Mouse (Mus musculus) left cerebral cortex, postnatal 14 days (tissue): Measurements from ENCODE around the gene Polrmt. TPM values are rescaled to one million over a fixed set of nuclear protein-coding genes. Genes with fewer than 3 reads are reported as not detected.
A peak's percentile ranks its signal among the peaks of the same experiment; 100 is the strongest.
"Not testable (repeated sequence)": the region's sequence is repeated elsewhere in the genome, so short reads cannot be mapped to it uniquely, and the experiment has no call there.

ENCODE experiments used
- DNase-seq, 2 experiments: peaks; one replicate each; pipeline ENCODE4 v3.0.0; 2021 to 2022; ENCODE audit warnings: low spot score in 2 of 2, mixed read lengths in 1 of 2
- intact Hi-C: fragments of 180-260 bp; cut with DNase I; formaldehyde crosslinking; loops from one replicate; pipeline ENCODE4 v1.15.1; 2025
- total RNA-seq, 2 experiments: library from RNA; stranded (reverse); gene quantifications; 2 replicates each; pipeline ENCODE4 v1.2.3; 2021

The Polrmt gene
- total RNA-seq, 2 experiments from 2014 or later, result 43.8 to 45.4 TPM

DNA sequence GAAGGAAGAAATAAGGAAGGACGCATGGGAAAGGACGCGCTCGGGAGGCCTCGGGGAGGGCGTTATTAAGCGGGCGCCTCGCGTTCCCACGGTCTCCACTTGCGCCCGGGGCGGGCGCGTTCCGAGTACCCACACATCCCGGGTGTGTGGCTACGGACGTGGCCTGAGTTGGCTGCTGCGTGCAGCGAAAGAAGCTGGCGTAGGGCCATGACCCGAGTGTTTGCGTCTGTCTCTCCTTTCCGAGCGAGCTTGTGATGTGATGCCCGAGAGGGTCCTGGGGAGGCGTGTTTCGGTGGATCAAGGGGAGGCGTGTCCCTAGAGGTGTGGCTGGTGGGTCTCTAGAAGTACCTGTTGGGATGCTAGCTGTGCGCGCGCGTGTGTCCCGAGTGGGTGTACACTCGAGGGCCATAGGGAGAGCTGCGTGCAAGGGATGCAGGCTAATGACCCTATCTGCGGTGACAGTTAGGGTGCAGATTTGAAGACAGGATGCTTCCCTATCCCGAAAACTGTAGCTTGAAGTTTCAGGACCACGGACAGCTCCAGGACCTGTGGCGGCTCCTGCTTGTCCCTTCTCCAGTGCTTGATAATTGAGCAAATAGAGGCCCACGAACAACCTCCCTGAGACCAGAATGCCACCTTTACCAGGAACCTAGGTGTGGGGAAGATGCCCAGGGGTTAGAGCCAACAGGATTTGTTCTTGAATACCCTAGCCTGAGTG lies 28.6 kb downstream of the Polrmt start:
- no peak for DNase-seq
- intact Hi-C loops, result no loop called here

- intact Hi-C loops, result no loop called here
- DNase-seq, result peak in 1 of 2 experiments; percentile 51
Measured at GRCm38 (mm10) chr10:79716988-79717355, 29.4 kb downstream of the Polrmt start.

DNA sequence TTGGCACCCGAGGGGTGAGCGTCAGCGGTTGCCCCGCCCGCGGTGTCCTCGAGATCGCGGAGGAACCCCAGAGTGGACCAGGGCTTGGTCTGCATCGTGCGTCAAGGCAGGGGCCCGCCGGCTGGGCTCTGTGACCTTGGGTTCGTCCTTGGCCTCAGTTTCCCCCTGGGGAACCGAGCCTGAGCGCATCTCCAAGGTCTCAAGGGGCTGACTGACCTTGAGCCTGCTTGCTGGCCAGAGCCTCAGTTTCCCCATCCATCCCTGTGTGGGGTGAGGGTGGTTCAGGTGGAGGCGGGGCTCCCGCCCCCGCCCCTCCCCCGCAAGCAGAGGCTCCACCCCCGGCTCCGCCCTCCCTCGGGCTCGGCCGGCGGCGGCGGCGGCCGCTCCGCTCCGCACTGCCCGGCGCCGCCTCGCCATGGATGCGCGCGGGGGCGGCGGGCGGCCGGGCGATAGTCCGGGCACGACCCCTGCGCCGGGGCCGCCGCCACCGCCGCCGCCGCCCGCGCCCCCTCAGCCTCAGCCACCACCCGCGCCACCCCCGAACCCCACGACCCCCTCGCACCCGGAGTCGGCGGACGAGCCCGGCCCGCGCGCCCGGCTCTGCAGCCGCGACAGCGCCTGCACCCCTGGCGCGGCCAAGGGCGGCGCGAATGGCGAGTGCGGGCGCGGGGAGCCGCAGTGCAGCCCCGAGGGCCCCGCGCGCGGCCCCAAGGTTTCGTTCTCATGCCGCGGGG lies 30.0 kb downstream of the Polrmt start, which contains the start of gene Hcn2:
TSS of gene Hcn2 (plus strand) at position 381 of the 734 bp plus-strand sequence.
- DNase-seq, result no peak
- intact Hi-C loops, result no loop called here

DNA sequence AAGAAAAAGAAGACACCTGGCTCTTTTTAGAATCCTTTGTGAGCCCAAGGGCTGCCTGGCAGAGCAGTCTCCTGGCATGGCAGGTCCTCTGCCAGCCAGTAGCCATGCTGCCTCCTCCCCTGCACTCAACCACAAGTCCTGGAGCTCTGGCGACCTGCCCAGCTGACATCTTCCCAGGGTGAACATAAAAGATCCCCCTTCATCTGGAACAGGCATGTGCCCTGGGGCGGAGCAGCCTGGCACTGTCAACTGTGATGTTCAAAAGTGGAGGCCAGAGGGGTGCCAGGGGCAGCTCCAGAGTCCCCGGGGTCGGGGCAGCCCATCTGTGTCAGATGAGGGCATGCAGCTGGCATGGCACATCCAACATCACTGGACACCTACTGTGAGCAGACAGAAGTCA lies 31.4 kb downstream of the Polrmt start:
- intact Hi-C loops, result no loop called here
- DNase-seq, result no peak

DNA sequence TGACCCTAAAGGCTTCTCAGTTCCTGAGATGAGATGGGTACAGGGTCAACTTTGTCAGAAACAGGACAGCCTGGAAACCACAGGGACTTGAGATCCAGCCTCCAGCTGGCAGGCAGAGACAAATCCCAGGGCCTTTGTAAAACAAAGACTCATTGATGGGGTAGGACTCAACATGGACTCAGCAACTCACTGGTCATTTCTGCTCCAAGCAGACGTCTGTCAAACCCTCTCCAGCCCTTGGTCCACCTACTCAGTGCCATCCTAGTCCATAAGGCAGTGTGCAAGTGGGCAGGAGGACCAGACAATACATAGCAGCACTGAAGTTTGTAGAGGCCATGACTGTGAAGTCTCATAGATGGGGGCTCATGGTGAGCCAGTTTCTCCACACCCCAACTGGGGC lies 33.2 kb downstream of the Polrmt start:
- intact Hi-C loops, result no loop called here
- no peak for DNase-seq

- peak; percentile 84 to 90 for DNase-seq
- intact Hi-C loops, result no loop called here
Measured at GRCm38 (mm10) chr10:79712499-79713126, 33.8 kb downstream of the Polrmt start.

DNA sequence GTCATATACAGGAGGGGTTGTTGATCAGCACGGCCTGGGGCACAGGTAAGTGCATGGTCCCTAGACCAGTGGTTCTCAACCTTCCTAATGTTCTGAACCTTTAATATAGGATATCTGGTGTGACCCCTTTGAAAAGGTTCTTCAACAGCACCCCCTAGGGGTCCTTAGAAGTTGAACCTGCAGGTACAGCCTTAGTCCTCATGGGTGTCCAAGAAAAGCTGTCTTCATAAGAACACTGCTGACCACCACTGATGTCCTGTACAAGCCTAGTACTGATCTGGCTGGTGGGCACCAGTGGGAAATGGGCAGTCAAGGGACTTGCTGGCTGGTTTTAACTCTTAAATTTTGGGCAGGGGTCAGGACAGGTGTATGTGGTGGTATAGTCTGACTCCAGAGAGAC lies 34.4 kb downstream of the Polrmt start:
- intact Hi-C loops, result no loop called here
- DNase-seq, result no peak

DNA sequence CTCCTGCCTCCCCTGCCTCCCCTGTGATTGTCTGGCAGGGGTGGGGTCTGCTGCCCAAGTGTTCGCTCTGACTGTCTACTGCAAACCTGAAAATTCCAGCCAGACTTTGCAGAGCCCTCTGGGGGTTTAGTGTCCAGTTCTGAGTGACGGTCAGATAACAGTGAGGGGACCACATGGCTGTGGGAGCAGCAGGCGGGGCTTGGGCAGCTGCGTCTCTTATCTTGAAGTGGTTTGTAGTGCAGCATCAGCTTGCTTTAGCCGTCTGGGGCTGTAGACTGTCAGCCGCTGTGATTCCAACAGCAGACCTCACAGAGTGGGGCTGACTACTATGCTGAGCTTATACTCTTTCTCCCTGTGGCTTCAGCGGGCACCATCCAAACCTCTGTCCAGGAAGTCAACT lies 37.1 kb downstream of the Polrmt start:
- no peak for DNase-seq
- intact Hi-C loops, result no loop called here

- no peak for DNase-seq
- intact Hi-C loops, result no loop called here
Measured at GRCm38 (mm10) chr10:79708668-79709067, 37.7 kb downstream of the Polrmt start.

GRCm38 (mm10) chr10:79707759-79708158 lies 38.6 kb downstream of the Polrmt start:
- DNase-seq, result no peak
- intact Hi-C loops, result no loop called here

DNA sequence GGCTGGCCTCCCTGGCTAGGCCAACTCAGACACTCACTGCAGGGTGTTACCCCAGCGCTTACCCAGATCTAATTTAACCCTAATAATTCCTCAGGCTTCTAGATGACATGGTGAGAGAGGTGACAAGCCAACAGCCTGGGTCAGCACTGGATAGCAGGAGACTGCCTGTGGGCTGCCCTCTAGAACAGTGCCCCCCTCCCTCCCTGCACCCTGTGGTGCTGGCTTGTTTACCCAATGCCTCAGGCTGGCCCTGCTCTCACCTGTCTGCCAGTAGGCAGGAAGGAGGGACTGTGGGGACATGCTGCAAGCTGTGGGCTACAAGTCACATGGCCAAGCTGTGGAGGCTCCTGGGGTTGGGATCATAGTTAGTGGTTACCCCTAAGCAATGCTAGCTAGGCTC lies 39.2 kb downstream of the Polrmt start:
- intact Hi-C loops, result no loop called here
- DNase-seq, result no peak

DNA sequence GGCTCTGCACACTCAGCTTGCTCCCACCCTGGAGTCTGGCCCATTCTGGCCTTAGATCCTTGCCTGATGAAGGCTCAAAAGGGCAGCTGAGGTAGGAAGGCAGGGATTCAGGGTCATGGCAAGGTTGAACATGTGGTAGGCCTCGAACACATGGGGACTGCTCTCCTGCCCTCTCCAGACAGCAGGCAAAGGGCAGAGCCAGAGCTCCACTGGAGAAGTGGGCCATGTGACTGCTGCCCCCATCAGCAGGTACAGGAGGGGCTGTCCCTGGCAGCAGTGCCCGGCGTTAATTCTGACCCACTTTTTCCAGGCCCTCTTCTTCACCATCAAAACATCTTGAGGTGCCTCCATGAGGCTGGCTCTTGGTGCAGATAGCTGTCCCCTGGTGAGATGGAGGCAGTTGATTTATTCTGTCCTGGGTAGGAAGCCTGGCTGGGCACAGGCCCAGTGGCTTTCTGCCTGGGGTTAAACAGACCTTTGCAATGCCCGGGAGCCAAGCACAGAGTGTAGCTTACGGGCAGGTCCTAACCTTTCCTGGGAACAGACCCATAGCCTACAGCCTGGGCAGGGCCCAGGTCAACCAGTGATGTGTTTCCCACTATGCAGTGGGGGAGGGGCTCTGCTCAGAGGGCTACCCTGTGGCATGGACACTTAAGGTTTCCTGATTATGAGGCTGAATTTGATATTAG lies 39.8 kb downstream of the Polrmt start:
- DNase-seq, result no peak
- intact Hi-C loops, result no loop called here

DNA sequence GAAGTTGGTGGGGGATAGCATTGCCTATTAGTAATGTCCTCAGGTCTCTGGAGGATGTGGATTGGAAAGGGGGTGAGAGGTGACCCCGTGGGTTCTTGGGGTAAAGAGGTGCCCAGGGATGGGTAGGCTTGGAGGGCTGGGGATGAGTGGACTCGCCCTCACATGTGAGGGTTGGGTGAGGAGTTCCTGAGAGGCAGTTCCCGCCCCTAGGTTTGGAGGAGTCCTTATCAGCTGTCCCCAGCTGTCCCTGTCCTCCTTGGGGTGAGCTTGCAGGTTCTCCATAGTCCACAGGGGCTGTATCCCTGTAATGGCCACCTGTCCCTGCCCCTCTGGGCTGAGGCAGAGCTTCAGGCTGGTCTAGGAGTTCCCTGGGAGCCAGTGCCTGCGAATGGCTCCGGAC lies 40.4 kb downstream of the Polrmt start:
- no peak for DNase-seq
- intact Hi-C loops, result no loop called here

GRCm38 (mm10) chr10:79704970-79705360 lies 41.4 kb downstream of the Polrmt start:
- intact Hi-C loops, result no loop called here
- no peak for DNase-seq

- DNase-seq, result peak; percentile 99
- intact Hi-C loops, result no loop called here
Measured at GRCm38 (mm10) chr10:79704065-79704969, 42.1 kb downstream of the Polrmt start, which contains the start of gene Bsg. Gene Bsg (plus strand): TSS chr10:79704491.

GRCm38 (mm10) chr10:79703541-79703940 lies 42.8 kb downstream of the Polrmt start:
- DNase-seq, result no peak
- intact Hi-C loops, result no loop called here

GRCm38 (mm10) chr10:79702970-79703369 lies 43.4 kb downstream of the Polrmt start:
- intact Hi-C loops, DNase-seq: not testable (repeated sequence)

DNA sequence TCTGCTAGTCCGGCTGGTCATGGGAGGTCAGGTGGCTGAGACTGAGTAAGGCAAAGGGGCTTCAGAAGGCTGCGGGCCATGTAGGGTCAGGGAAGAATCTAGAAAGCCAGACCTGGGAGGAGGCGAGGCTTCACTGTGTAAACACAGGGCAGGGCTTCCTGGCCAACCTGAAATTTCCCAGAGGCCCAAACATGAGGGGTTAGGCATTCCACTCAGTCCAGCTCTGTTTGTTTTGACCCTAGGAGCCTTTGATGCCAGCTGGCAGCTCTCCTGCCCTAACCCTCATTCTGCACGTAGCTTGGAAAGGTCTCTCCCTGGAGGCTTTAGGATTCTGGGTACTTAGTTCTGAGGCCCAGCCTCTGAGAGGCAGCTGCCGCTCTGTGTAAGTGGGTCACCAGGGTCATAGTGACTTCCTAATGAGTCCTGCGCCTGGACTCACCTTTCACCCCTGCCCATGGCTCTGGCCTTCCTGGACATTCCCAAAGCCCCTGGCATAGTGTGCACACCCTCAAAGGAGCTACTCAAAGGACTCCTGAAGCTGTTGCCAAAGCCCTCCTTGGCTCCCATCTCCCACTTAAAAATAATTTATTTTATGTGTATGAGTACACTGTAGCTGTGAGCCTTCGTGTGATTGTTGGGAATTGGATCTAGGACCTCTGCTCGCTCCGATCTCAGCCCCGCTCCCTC lies 44.8 kb downstream of the Polrmt start:
- DNase-seq, result no peak
- intact Hi-C loops, result no loop called here
